Mouse (Mus musculus) urinary bladder, postnatal 36 days (tissue): ENCODE measurements around the gene Cdkn1a.
"Not testable (repeated sequence)": the region's sequence is repeated elsewhere in the genome, so short reads cannot be mapped to it uniquely, and the experiment has no call there.

Experiments used
- DNase-seq, 2 experiments: peaks; one replicate each; pipeline ENCODE4 v3.0.0; 2022; ENCODE audit warnings: low spot score in 2 of 2, mixed read lengths in 1 of 2

Cdkn1a gene

DNA sequence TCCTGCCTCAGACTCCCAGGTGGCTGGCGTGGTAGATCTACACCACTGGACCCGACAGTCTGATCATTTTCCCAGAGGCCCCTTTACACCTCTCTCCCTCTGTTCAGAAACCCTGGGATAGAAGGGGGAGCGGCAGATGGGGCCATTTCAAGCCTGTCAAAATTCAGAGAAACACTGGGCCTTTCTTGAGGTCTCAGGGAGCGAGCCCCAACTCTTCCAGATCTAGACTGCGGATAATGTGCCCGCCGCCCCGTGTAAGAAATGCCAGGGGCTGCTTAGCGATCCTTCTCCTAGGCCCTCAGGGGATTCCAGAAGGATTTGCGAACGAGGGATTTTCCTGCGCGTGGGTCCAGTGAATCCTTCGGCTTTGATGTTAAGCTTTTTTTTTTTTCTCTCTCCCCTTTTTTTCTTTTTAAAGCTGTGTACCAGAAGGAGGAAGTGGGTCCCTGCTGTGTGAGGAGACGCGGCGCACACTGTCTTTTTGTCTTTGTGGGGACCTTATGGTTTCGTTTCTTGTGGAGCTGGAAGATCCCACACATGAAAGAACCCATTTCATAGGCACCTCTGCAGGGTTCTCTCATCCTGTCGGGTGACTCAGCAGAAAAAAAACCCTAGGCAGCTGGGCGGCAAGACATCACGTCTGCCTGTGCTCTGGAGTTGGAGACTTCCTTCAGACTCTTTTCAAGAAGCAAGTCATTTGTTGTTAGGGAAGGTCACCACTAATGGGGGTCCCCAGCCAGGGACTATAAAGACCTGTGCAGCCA lies 9.0 kb upstream of the Cdkn1a start:
- DNase-seq, result no peak

DNA sequence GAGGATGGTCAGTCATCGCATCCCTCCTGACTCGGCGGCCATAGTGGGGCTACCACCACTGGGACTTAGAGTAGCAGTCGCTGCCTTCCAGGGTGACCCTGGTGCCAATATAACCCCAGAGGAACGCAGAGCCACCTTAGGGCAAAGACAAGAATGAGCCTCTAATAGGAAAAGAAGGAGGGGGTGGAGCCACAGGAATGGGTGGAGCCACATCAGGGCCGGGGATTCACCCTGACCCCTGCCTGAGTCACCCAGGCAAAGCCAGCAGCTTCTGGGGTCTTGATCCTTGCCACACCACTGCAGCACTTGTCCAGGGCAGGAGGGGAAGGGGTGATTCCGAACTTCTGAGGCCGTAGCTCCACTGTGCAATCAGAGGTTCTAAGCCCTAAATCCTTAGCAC lies 7.2 kb upstream of the Cdkn1a start:
- DNase-seq, result no peak

DNA sequence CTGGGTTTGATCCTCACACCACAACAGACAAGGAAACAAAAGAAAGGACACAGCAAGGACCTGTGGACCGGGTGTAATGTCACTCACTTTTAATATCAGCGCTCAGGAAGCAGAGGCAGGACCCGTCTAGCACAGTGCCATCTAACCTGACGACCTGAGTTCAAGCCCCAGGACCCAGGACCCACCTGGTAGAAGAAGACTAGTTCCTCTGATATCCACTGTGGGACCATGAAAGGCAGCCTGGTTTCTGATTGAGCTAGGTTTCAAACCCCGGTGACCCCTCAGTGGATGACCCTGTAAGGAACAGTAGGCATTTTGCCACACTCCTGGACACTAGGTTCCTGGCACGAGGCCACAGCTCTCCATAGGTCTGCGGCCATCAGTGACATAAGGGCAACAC lies 6.1 kb upstream of the Cdkn1a start:
- DNase-seq, result no peak

DNA sequence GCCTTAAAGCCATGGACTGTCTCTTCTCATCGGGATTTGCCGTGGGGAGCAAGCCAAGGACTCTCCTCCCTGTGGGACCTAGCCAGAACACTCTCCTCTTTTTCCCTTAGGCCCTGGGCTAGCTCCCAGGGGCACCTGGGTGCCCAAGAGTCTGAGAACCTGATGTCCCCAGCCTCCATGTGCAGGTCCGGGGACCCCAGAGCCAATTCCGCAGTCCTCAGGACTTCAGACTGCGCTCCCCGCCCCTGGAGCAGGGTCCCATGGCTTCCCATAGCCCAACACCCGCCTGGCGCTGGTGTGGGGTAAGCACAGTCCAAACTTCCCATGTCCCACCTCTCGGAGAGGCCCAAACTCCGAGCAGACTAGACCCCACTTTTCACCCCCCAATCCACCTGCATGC lies 5.5 kb upstream of the Cdkn1a start:
- DNase-seq, result no peak

DNA sequence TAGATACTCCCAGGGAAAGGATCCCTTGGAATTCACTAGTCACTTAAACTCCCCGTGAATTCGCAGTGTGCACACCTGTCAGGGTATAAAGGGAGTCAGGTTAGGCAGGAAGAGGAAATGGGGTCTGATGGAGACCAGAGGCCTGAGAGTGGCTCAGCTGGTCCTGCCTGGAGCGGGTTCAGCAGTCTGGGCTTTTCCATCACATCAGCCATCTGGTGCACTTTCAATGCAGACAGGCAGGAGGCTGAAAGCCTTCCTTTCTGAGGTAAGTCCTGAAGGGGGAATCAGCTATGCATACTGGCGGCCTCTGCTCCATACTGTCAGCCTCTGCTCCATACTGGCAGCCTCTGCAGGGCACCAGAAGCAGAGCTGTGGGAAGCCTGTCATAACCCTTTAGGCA lies 3.9 kb upstream of the Cdkn1a start:
- DNase-seq, result no peak

DNA sequence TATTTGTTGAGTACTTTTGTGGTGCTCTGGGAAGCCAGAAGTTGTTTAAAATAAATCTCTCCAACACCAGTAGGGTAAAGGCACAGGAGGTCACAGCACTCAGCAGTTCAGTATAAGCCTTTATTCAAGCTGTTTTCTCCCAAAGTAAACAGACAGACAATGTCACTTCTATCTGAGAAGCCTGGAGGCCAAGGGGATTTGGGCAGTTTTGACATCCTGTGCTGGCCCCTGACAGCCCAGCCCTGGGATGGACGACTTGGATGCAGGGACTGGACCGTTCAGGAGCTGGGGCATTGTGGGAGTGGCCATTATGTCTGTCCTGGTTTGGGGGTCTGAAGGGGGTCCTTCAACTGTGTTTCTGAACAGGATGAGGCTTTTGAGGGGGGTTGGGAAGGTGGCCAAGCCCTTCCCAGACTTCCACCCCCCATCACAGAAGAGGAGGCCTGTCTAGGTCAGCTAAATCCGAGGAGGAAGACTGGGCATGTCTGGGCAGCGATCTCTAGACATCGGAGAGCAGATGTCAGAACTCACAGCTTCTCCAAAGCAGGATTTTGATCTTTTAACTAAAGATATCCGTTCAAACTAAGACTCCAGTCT lies 670 bp downstream of the Cdkn1a start:
- no peak for DNase-seq

DNA sequence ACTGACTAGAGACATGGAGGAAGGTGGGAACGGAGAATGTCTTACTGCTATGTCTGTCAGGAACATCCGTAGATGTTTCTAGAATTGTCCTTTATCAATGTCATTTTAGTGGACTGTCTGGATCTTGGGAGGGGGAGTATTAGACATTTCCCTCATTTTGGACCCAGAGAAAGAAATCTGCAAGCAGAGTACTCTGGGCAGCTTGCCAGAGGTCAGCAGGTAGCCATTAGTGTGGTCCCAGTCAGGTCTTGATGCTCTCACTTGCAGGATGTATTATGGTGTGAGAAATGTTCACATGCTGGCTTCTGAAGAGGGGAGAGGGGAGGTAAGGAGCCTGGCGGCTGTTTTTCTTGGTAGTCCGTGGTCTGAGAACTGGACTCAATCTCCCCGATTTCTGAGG lies 1.7 kb downstream of the Cdkn1a start:
- no peak for DNase-seq

DNA sequence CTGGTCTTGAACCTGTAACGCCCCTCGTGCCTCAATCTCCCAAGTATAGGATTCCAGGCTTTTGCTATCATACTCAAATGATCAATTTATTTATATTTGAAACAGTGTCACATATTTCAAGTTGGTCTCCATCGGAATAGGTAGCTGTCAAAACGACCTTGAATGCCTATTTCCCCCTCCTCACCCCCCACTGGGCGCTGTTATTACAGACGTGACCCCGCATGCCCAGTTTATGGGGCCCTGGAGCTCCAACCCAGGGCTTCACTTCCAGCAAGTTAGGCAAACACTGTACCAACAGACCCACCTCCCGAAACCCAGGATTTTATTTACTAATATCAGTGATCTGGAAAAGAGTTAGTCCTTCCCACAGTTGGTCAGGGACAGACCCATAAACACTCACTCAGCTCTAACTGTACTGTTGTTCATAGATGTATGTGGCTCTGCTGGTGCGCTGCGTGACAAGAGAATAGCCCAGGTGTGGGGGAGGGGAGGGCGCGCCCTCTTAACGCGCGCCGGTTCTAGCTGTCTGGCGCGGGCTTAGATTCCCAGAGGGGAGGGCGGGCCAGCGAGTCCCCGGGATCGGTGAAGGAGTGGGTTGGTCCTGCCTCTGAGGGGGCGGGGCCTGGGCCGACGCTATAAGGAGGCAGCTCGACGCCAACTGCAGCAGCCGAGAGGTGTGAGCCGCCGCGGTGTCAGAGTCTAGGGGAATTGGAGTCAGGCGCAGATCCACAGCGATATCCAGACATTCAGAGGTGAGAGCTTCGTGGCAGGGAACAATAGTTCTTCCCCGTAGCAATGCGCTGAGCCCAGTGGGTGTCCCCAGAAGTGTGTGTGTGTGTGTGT lies 2.6 kb downstream of the Cdkn1a start:
- peak; percentile 90 to 94 for DNase-seq

DNA sequence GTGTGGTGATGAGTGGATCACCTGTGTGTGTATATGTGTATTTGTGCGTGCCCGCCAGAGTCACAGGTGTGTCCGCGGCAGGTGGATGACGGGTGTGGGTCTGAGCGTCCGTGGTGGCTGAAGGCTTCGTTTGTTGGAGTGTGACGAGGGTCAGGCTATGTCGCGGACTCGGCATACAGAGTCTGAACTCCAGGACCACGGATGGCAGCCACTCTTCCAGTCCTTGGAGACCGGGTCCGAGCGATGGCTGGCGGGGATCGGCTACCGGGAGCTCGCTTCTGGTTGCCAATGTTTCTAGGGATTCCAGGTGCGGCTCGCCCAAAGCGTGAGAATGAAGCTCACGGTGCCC lies 3.2 kb downstream of the Cdkn1a start:
- DNase-seq, result no peak

DNA sequence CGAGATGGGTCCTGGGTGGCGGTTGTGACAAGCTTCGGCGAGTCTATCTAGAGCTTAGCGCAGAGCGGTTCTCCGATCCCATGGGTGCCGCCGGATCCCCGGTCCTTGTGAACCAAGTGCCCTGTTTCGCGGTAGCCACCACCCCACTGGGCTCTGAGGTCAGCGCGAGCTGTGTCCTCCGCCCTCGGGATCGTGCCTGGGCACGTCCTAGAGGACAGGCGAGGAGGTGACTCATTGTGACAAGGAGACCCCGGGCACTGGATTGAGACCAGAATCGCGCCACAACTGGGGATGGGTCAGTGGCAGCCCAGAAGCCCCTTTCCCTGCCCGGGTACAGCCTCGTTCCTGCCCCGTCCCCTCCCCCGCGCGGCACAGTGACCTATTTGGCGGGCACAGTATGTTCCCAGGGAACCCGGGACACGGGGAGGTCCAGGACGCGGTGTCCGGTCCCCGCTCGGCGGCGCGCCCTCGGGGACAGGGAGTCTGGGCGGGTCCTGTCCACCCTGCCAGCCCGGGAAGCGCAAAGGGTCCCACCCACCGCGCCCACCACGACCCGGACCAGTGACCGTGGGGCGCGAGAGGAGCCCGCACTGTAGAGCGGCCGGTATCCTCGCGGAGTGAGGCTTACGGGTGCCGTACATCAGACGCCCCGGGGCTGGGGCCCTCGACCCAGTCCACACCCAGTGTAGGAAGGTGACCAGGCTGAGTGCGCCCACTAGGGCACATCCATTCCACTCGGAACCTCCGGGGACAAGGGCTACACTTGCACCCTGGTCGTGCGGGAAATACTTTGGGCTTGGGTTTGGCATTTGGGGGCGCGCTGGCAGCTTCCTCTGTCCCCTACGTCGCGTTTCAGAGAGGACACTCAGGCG lies 3.8 kb downstream of the Cdkn1a start:
- peak; percentile 75 to 84 for DNase-seq

DNA sequence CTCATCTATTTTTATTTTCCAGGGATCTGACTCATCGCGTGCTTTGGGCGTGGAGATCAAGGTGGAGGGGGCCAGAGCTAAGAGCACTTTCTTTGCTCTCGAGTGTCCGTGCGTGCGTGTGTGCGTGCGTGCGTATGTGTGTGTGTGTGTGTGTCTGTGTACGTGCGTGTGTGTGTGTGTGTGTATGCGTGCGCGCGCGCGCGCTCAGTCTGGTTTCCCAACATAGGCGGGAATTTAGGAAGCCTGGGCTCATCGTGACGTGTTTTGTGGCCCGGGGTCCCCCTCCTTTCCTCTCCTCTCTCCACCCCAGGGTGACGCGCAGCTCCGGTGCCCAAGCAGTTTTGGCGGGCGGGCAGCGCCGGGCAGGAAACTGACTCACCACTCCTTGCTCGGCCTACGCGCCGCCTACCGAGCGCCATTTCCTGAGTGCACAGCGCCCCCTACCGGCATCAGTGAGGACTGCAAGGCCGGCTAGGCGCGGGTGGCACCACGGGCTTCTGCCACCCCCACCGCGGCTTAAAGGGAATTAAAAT lies 4.5 kb downstream of the Cdkn1a start:
- peak; percentile 95 to 98 for DNase-seq

DNA sequence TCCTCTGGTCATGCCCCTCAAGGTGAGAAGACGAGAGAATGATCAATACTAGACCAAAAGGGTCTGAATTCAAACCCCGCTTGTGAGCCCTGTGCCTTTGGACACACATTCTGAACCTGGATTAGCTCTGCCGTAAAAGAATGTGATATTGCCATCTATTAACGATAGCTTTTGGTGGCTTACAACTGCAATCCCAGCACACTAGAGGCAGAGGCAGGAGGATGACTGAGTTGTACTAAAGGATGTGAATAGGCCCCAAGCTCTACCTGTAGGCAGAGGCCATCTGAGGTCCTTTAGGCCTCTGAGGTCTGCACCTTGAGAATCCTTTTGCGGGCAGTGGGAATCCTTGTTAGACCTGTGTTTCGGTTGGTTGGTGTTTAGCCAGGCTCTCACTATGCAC lies 5.5 kb downstream of the Cdkn1a start:
- no peak for DNase-seq

DNA sequence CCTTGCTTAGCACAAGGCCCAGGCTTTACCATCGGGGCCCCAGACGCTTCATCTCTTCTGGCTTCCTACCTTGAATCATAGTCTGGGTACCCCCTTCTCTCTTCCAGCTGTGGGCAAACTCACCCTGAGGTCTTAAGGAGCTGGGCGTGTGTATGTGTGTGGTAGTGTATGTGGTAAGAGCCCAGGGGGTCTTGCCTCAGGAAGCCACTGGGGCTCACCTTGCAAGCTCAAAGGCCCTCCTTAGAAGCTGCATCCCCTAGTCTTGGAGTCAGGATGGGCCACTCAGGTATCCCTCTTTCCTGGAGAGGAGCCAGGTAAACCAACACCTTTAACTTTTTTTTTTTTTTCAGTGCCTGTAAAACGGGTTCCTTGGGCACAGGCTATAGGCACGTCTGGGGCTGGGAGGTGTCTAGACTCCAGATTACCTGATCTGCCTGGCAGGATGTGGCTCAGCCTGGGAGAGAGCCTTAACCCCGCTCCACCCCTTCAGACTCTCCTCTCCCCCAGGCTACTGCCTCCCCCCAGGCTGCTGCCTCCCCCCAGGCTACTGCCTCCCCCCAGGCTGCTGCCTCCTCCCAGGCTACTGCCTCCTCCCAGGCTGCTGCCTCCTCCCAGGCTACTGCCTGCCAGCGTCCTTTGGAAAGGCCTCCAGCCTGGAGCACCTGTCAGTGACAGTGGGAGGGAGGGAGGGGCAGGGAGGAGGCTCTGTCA lies 6.2 kb downstream of the Cdkn1a start:
- DNase-seq, result peak in 1 of 2 experiments; percentile 46

DNA sequence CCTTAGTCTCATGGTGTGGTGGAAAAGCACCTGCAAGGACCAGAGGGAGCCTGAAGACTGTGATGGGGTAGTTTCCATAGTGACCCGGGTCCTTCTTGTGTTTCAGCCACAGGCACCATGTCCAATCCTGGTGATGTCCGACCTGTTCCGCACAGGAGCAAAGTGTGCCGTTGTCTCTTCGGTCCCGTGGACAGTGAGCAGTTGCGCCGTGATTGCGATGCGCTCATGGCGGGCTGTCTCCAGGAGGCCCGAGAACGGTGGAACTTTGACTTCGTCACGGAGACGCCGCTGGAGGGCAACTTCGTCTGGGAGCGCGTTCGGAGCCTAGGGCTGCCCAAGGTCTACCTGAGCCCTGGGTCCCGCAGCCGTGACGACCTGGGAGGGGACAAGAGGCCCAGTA lies 7.5 kb downstream of the Cdkn1a start:
- DNase-seq, result no peak

DNA sequence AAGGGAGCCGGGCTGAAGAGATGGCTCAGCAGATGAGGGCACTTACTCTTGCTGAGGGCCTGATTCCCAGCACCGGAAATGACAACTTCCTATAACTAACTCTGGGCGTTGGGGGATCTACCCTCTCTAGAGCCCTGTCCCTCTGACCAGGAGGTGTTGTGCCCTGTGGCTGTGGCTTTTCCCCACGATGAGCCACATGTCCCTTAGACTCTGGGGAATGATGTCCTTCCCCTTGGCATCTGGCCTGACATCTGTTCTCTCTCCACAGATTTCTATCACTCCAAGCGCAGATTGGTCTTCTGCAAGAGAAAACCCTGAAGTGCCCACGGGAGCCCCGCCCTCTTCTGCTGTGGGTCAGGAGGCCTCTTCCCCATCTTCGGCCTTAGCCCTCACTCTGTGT lies 8.3 kb downstream of the Cdkn1a start:
- no peak for DNase-seq

DNA sequence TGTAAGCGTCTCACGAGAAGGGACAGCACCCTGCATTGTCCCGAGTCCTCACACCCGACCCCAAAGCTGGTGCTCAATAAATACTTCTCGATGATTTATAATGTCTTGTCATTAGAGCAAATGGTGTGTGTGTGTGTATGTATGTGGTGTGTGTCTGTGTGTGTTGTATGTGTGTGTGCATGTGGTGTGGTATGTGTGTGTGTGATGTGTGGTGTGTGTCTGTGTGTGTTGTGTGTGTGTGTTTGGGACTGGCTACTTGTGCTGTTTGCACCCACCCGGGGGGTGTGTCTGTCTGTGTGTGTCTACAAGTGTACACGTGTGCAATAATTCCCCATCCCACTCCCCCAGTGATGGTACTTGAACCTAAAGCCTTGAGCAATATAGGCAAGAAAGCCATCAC lies 9.9 kb downstream of the Cdkn1a start:
- DNase-seq, result no peak

DNA sequence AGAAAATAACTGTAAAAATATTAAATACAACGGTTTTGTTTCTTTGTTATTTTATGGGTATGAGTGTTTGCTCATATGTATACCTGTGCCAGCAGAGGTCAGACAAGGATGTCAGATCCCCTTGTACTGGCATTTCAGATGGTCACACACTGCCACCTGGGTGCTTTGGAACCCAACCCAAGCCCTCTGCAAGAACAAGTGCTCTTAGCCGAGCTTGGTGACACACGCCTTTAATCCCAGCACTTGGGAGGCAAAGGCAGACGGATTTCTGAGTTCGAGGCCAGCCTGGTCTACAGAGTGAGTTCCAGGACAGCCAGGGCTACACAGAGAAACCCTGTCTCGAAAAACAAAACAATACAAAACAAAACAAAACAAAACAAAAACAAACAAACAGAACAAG lies 19.6 kb downstream of the Cdkn1a start:
- not testable (repeated sequence) for DNase-seq

DNA sequence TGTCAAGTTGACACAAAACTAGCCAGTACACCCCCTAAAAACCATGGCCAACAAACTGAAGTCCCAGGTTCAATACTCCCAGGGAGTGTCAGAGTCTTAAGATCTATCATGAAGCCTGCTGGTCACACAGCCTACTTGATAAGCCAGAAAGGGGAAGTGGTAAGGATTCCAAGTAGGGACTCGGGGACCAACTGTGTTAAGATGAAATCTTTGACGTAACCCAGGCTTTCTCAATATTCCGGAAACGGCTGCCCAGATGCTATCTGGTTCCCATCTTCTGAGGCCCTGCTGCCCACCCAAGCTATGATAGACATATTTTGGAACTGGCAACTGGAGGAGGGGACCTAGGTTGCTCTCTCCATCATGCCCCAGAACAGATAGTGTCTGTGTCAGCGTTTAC lies 20.6 kb downstream of the Cdkn1a start:
- DNase-seq, result no peak

DNA sequence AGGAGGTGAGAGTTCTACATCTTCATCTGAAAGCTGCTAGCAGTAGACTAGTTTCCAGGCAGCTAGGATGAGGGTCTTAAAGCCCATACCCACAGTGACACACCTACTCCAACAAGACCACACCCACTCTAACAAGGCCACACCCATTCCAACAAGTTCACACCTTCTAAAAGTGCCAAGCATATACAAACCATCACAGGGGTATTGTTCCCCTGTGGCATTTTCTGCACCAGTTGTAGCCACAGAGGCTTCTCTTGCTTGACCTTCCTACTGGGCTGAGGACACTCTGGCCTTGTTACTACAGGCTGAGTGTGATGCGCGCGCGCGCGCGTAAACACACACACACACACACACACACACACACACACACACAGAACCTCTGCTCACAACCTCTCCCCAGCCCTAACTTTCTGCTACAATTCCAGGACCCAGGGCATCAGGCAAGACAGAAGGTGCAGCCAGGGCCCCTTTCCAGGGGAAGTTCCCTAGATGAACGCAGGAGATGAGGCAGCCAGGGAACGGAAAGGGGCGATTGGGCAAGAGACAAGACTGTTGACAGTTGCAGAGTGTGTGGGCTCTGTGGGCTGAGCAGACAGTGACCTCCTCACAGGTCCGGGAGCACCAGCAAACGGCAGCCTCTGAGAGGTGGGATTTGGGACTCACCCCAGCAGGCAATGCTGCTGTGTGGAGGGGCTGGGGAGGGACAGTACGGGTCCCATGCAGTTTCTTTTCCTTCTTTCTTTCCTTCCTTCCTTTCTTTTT lies 23.0 kb downstream of the Cdkn1a start, which contains the start of gene Rab44:
Gene Rab44 (plus strand): TSS at position 555 of the 762 bp plus-strand sequence.
- DNase-seq, result no peak

DNA sequence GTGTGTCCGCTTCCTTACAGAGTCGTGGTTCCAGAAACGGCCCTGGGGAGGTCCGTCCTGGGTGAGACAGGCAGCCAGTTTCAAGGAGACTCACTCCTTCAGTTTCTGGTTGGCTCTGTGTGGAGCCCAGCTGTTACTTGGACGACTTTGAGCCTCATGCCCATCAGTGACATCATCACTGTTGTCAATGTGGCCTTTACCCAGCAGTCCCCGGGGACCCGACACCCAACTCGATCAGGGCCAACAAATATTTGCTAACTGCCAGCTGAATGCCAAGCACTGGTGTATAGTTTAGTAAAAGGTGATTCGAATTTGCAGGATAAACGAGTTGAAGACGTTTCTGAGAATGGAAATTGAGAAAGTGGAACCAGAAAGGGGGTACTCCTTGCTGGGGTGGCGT lies 25.2 kb downstream of the Cdkn1a start:
- no peak for DNase-seq
